Mouse (Mus musculus) liver, embryonic 16.5 days (tissue): ENCODE results near the gene Lrrn1. TPM values are rescaled to one million over a fixed set of nuclear protein-coding genes. Genes with fewer than 3 reads are reported as not detected.

Experiments
- ATAC-seq: fragments of 200-750 bp; cut with Nextera tagmentation; 2 replicates; pipeline ENCODE4 v1.8.0; 2017; ENCODE audit warnings: low read depth, mild to moderate bottlenecking, moderate number of reproducible peaks, moderate library complexity
- H3K27ac ChIP-seq: fragments of 300-500 bp; sonication (generic); 2 replicates; pipeline ENCODE4 v1.5.1; 2014; ENCODE audit warnings: mild to moderate bottlenecking, low read length
- H3K27me3 ChIP-seq: fragments of 300-500 bp; sonication (generic); 2 replicates; pipeline ENCODE4 v1.6.1; 2014; ENCODE audit warnings: low read depth, low read length, mixed read lengths; ENCODE audit not compliant: control insufficient read depth, insufficient read depth
- H3K36me3 ChIP-seq: fragments of 300-500 bp; sonication (generic); 2 replicates; pipeline ENCODE4 v1.6.1; 2014; ENCODE audit warnings: mild to moderate bottlenecking; ENCODE audit not compliant: control insufficient read depth, insufficient read depth
- H3K4me1 ChIP-seq: fragments of 300-500 bp; sonication (generic); 2 replicates; pipeline ENCODE4 v1.6.1; 2014; ENCODE audit warnings: low read depth, low read length, mixed read lengths; ENCODE audit not compliant: control insufficient read depth
- H3K4me2 ChIP-seq: fragments of 300-500 bp; sonication (generic); 2 replicates; pipeline ENCODE4 v1.6.1; 2014; ENCODE audit warnings: low read depth, low read length, mixed read lengths
- H3K4me3 ChIP-seq: fragments of 300-500 bp; sonication (generic); 2 replicates; pipeline ENCODE4 v1.5.1; 2014; ENCODE audit warnings: low read depth, mild to moderate bottlenecking, low read length
- H3K9ac ChIP-seq: fragments of 300-500 bp; sonication (generic); 2 replicates; pipeline ENCODE4 v1.6.1; 2014; ENCODE audit warnings: low read depth, low read length
- H3K9me3 ChIP-seq: fragments of 300-500 bp; sonication (generic); replicated peaks from 2 replicates; pipeline ENCODE4 v1.6.1; 2016; ENCODE audit warnings: low read length; ENCODE audit not compliant: control insufficient read depth
- WGBS: fragments of 180-500 bp; shearing (Covaris S2); extraction: QIAGEN DNeasy Blood & Tissue Kit; methylation state at CpG from one replicate; pipeline ENCODE4 v1.1.7; 2014; ENCODE audit not compliant: insufficient replicate concordance; 5-methylcytosine and 5-hydroxymethylcytosine counted together
- polyA plus RNA-seq: library from polyadenylated mRNA; unstranded; fragments of >200 nt; fragmentation: Nextera tagmentation; extraction: Ambion mirVana; gene quantifications from 2 replicates; pipeline ENCODE4 v1.2.1, GENCODE M21; 2015

Lrrn1 gene
- 0.15 and 0.39 TPM in 2 replicates for polyA plus RNA-seq

- ATAC-seq = no peak
- H3K27ac ChIP-seq = no peak within 1 kb of the TSS
- H3K4me3 ChIP-seq = peak within 1 kb of the TSS; percentile 24
Measured at GRCm38 (mm10) chr6:107528877-107529864, at the start of gene Lrrn1. Gene Lrrn1 (plus strand): TSS chr6:107529768.

GRCm38 (mm10) chr6:107494491-107494890 lies 35.1 kb upstream of the Lrrn1 start:
- Histone ChIP-seq H3K27me3 (no peaks in the 10 kb centered on the region), H3K4me2 (no peak overlapping the region), H3K9me3 (no peaks in the 10 kb centered on the region), H3K4me1 (no peaks in the 10 kb centered on the region), H3K9ac (no peak overlapping the region), H3K27ac (no peak overlapping the region), H3K4me3 (no peak overlapping the region), H3K36me3 (no peaks in the 10 kb centered on the region)
- WGBS = 15% methylated on average over 1 of the region's 1 CpGs
- no peak for ATAC-seq

More at GRCm38 (mm10) chr6:107528877-107529864, at the start of gene Lrrn1:
- H3K9me3 ChIP-seq = no peaks in the 10 kb centered on the region
- H3K4me2 ChIP-seq = peak within 1 kb of the TSS; percentile 30
- H3K4me1 ChIP-seq = no peaks in the 10 kb centered on the region
- no peak within 1 kb of the TSS for H3K9ac ChIP-seq
- H3K36me3 ChIP-seq = no peaks in the 10 kb centered on the region
- H3K27me3 ChIP-seq = peaks cover 23% of the 10 kb centered on the region
- WGBS = 6% methylated on average over 29 of the region's 43 CpGs

GRCm38 (mm10) chr6:107495830-107496229 lies 33.7 kb upstream of the Lrrn1 start:
- whole genome bisulfite sequencing = 65% methylated on average over 1 of the region's 1 CpGs
- Histone ChIP-seq H3K36me3 (no peaks in the 10 kb centered on the region), H3K9me3 (no peaks in the 10 kb centered on the region), H3K4me3 (no peak overlapping the region), H3K9ac (no peak overlapping the region), H3K27ac (no peak overlapping the region), H3K27me3 (no peaks in the 10 kb centered on the region), H3K4me1 (no peaks in the 10 kb centered on the region), H3K4me2 (no peak overlapping the region)
- ATAC-seq = no peak

GRCm38 (mm10) chr6:107513716-107514115 lies 15.9 kb upstream of the Lrrn1 start:
- Histone ChIP-seq H3K27ac (no peak overlapping the region), H3K4me1 (no peaks in the 10 kb centered on the region), H3K36me3 (no peaks in the 10 kb centered on the region), H3K9ac (no peak overlapping the region), H3K4me2 (no peak overlapping the region), H3K4me3 (no peak overlapping the region), H3K9me3 (no peaks in the 10 kb centered on the region), H3K27me3 (no peaks in the 10 kb centered on the region)
- no peak for ATAC-seq
- 58% methylated on average over 4 of the region's 4 CpGs for WGBS

- ATAC-seq = no peak
- no peak overlapping the region for H3K4me3 ChIP-seq
- 57% methylated on average over 2 of the region's 2 CpGs for WGBS
Measured at GRCm38 (mm10) chr6:107523953-107524352, 5.6 kb upstream of the Lrrn1 start.

GRCm38 (mm10) chr6:107529911-107530431 lies 403 bp downstream of the Lrrn1 start:
- under 1% methylated on average over 34 of the region's 34 CpGs for WGBS
- H3K9me3 ChIP-seq = no peaks in the 10 kb centered on the region
- ATAC-seq = no peak
- no peaks in the 10 kb centered on the region for H3K4me1 ChIP-seq
- no peaks in the 10 kb centered on the region for H3K36me3 ChIP-seq
- H3K27ac ChIP-seq = no peak overlapping the region
- H3K27me3 ChIP-seq = peaks cover 23% of the 10 kb centered on the region
- peak overlapping the region; percentile 24 for H3K4me3 ChIP-seq
- peak overlapping the region; percentile 30 for H3K4me2 ChIP-seq
- no peak overlapping the region for H3K9ac ChIP-seq

More at GRCm38 (mm10) chr6:107523953-107524352, 5.6 kb upstream of the Lrrn1 start:
- no peak overlapping the region for H3K9ac ChIP-seq
- H3K27me3 ChIP-seq = peaks cover under 1% of the 10 kb centered on the region; the same call in 1 of the 2 replicates
- H3K9me3 ChIP-seq = no peaks in the 10 kb centered on the region
- no peak overlapping the region for H3K4me2 ChIP-seq
- no peak overlapping the region for H3K27ac ChIP-seq
- no peaks in the 10 kb centered on the region for H3K4me1 ChIP-seq
- H3K36me3 ChIP-seq = no peaks in the 10 kb centered on the region

- H3K27me3 ChIP-seq = peaks cover 23% of the 10 kb centered on the region
- H3K27ac ChIP-seq = no peak overlapping the region
- H3K9me3 ChIP-seq = no peaks in the 10 kb centered on the region
- no peaks in the 10 kb centered on the region for H3K4me1 ChIP-seq
- WGBS = 2% methylated on average over 15 of the region's 15 CpGs
- no peak overlapping the region for H3K4me3 ChIP-seq
- H3K9ac ChIP-seq = no peak overlapping the region
- ATAC-seq = no peak
- no peaks in the 10 kb centered on the region for H3K36me3 ChIP-seq
- no peak overlapping the region for H3K4me2 ChIP-seq
Measured at GRCm38 (mm10) chr6:107530621-107531285, 1.2 kb downstream of the Lrrn1 start.

- Histone ChIP-seq H3K9ac (no peak overlapping the region), H3K9me3 (no peaks in the 10 kb centered on the region), H3K36me3 (no peaks in the 10 kb centered on the region), H3K27ac (no peak overlapping the region), H3K4me3 (no peak overlapping the region), H3K4me1 (no peaks in the 10 kb centered on the region), H3K27me3 (peaks cover 23% of the 10 kb centered on the region), H3K4me2 (no peak overlapping the region)
- 47% methylated on average over 8 of the region's 8 CpGs for WGBS
- no peak for ATAC-seq
Measured at GRCm38 (mm10) chr6:107531526-107532080, 2.0 kb downstream of the Lrrn1 start.
